Mouse (Mus musculus) NIH3T3 (cell line): ENCODE measurements around the gene Adk.
A peak's percentile ranks its signal among the peaks of the same experiment; 100 is the strongest.

Experiments used
- DNase-seq: peaks from one replicate; pipeline ENCODE4 v3.0.0-alpha.2; 2012; ENCODE audit warnings: low read depth

The Adk gene

GRCm38 (mm10) chr14:21101562-21101961 lies 49.2 kb downstream of the Adk start:
- DNase-seq: peak; percentile 71

GRCm38 (mm10) chr14:21102666-21103203 lies 50.4 kb downstream of the Adk start:
- DNase-seq: no peak

- no peak for DNase-seq
Measured at GRCm38 (mm10) chr14:21105049-21105448, 52.7 kb downstream of the Adk start.

GRCm38 (mm10) chr14:21106582-21106981 lies 54.2 kb downstream of the Adk start:
- DNase-seq: no peak

GRCm38 (mm10) chr14:21107551-21107950 lies 55.2 kb downstream of the Adk start:
- DNase-seq: no peak

- DNase-seq: peak; percentile 28
Measured at GRCm38 (mm10) chr14:21110492-21110891, 58.1 kb downstream of the Adk start.

GRCm38 (mm10) chr14:21111500-21111899 lies 59.1 kb downstream of the Adk start:
- no peak for DNase-seq

- DNase-seq: no peak
Measured at GRCm38 (mm10) chr14:21112174-21112573, 59.8 kb downstream of the Adk start.

GRCm38 (mm10) chr14:21112742-21113141 lies 60.4 kb downstream of the Adk start:
- DNase-seq: peak; percentile 22

GRCm38 (mm10) chr14:21114339-21114738 lies 62.0 kb downstream of the Adk start:
- no peak for DNase-seq

GRCm38 (mm10) chr14:21115318-21115717 lies 62.9 kb downstream of the Adk start:
- no peak for DNase-seq

- DNase-seq: peak; percentile 69
Measured at GRCm38 (mm10) chr14:21115888-21116460, 63.6 kb downstream of the Adk start.

GRCm38 (mm10) chr14:21118095-21118494 lies 65.7 kb downstream of the Adk start:
- DNase-seq: no peak

- DNase-seq: no peak
Measured at GRCm38 (mm10) chr14:21119653-21120313, 67.4 kb downstream of the Adk start.

- DNase-seq: peak; percentile 88
Measured at GRCm38 (mm10) chr14:21120473-21120872, 68.1 kb downstream of the Adk start.

- DNase-seq: no peak
Measured at GRCm38 (mm10) chr14:21127215-21127614, 74.8 kb downstream of the Adk start.

GRCm38 (mm10) chr14:21136906-21137305 lies 84.5 kb downstream of the Adk start:
- peak; percentile 87 for DNase-seq

- DNase-seq: no peak
Measured at GRCm38 (mm10) chr14:21142603-21143002, 90.2 kb downstream of the Adk start.

GRCm38 (mm10) chr14:21143406-21144115 lies 91.2 kb downstream of the Adk start:
- DNase-seq: peak; percentile 61

GRCm38 (mm10) chr14:21147171-21147570 lies 94.8 kb downstream of the Adk start:
- peak; percentile 51 for DNase-seq

GRCm38 (mm10) chr14:21150301-21150700 lies 97.9 kb downstream of the Adk start:
- DNase-seq: peak; percentile 65

GRCm38 (mm10) chr14:21152055-21152454 lies 99.7 kb downstream of the Adk start:
- DNase-seq: no peak

- DNase-seq: no peak
Measured at GRCm38 (mm10) chr14:21165706-21166105, 113.3 kb downstream of the Adk start.
